Mouse (Mus musculus) natural killer cell, adult 2 months (primary cell): Measurements from ENCODE around the gene Olfr74.
"Not testable (repeated sequence)": the region's sequence is repeated elsewhere in the genome, so short reads cannot be mapped to it uniquely, and the experiment has no call there.

ENCODE experiments used
- DNase-seq, 2 experiments: peaks; one replicate each; pipeline ENCODE4 v3.0.0; 2022; ENCODE audit warnings: low spot score in 2 of 2

The Olfr74 gene

GRCm38 (mm10) chr2:87974563-87974962, at the start of gene Olfr74:
TSS of gene Olfr74 (minus strand) at chr2:87974663.
- DNase-seq, result no peak

GRCm38 (mm10) chr2:88022474-88022873, 48.0 kb upstream of the Olfr74 start, which contains the start of gene Olfr1161:
TSS of gene Olfr1161 (plus strand) at chr2:88022774.
- not testable (repeated sequence) for DNase-seq

GRCm38 (mm10) chr2:88007515-88008318, 33.3 kb upstream of the Olfr74 start, which contains the start of gene Olfr1160:
TSS of gene Olfr1160 (minus strand) at chr2:88008268.
- DNase-seq, result no peak

- no peak for DNase-seq
Measured at GRCm38 (mm10) chr2:87989813-87990212, 15.3 kb upstream of the Olfr74 start, which contains the start of gene Olfr1158. TSS of gene Olfr1158 (plus strand) at chr2:87990113.

GRCm38 (mm10) chr2:87968199-87968598, 6.3 kb downstream of the Olfr74 start, which contains the start of gene Olfr1157:
TSS of gene Olfr1157 (minus strand) at chr2:87968299.
- no peak for DNase-seq

- no peak for DNase-seq
Measured at GRCm38 (mm10) chr2:87953000-87953399, 21.5 kb downstream of the Olfr74 start, which contains the start of gene Olfr1156. TSS of gene Olfr1156 (minus strand) at chr2:87953100.

- no peak for DNase-seq
Measured at GRCm38 (mm10) chr2:87945037-87945436, 29.4 kb downstream of the Olfr74 start, which contains the start of gene Olfr1155. TSS of gene Olfr1155 (minus strand) at chr2:87945137.
